Mouse (Mus musculus) ES-E14 (cell line): ENCODE results near the gene Gm6040. TPM values are rescaled to one million over a fixed set of nuclear protein-coding genes. Genes with fewer than 3 reads are reported as not detected.

Source experiments
- DNase-seq: peaks from one replicate; pipeline ENCODE4 v3.0.0-alpha.2; 2013; ENCODE audit warnings: low read depth, low spot score
- H3K27ac ChIP-seq: 2 replicates; pipeline ENCODE4 v1.5.1; 2012; ENCODE audit warnings: low read depth, mild to moderate bottlenecking, low read length, moderate library complexity, mixed read lengths; ENCODE audit not compliant: poor library complexity, insufficient read depth, severe bottlenecking
- H3K36me3 ChIP-seq: 2 replicates; pipeline ENCODE4 v1.6.1; 2012; ENCODE audit warnings: mild to moderate bottlenecking, low read length, moderate library complexity, mixed read lengths; ENCODE audit not compliant: control insufficient read depth, poor library complexity, insufficient read depth, severe bottlenecking
- H3K4me1 ChIP-seq, 2 experiments: fragments of 150-350 bp in 1 of 2; sonication (generic) in 1 of 2; 2 replicates each; pipeline ENCODE4 v1.6.1; 2012; ENCODE audit warnings: low read length in 2 of 2, mild to moderate bottlenecking in 1 of 2, mixed read lengths in 1 of 2; ENCODE audit not compliant: control insufficient read depth in 2 of 2, insufficient read depth in 2 of 2, poor library complexity in 1 of 2
- H3K4me3 ChIP-seq, 2 experiments: fragments of 150-350 bp in 1 of 2; sonication (generic) in 1 of 2; 2 replicates each; pipeline ENCODE4 v1.5.1; 2012; ENCODE audit warnings: low read length in 2 of 2, low read depth in 1 of 2, mild to moderate bottlenecking in 1 of 2, mixed read lengths in 1 of 2; ENCODE audit not compliant: insufficient read depth in 1 of 2, poor library complexity in 1 of 2, severe bottlenecking in 1 of 2
- H3K9ac ChIP-seq: 2 replicates; pipeline ENCODE4 v1.6.1; 2012; ENCODE audit warnings: low read depth, mild to moderate bottlenecking, low read length, mixed read lengths; ENCODE audit not compliant: poor library complexity, insufficient read depth, severe bottlenecking
- H3K9me3 ChIP-seq: fragments of 150-350 bp; sonication (generic); 2 replicates; pipeline ENCODE4 v1.6.1; 2012; ENCODE audit warnings: low read depth, mild to moderate bottlenecking, low read length; ENCODE audit not compliant: control insufficient read depth, insufficient read depth
- CHD2 ChIP-seq: IDR thresholded peaks from 2 replicates; pipeline ENCODE4 v1.6.1; 2014; ENCODE audit warnings: mild to moderate bottlenecking, low read depth, low read length, inconsistent platforms
- HCFC1 ChIP-seq: IDR thresholded peaks from 2 replicates; pipeline ENCODE4 v1.6.1; 2012; ENCODE audit warnings: low read length, inconsistent platforms, borderline replicate concordance; ENCODE audit not compliant: insufficient read depth
- MAFK ChIP-seq: IDR thresholded peaks from 2 replicates; pipeline ENCODE4 v1.6.1; 2014; ENCODE audit warnings: mild to moderate bottlenecking, low read depth, low read length, inconsistent platforms; ENCODE audit not compliant: insufficient read depth
- ZC3H11A ChIP-seq: IDR thresholded peaks from 2 replicates; pipeline ENCODE4 v1.6.1; 2012; ENCODE audit warnings: low read depth, mild to moderate bottlenecking, inconsistent platforms, low read length, borderline replicate concordance
- ZNF384 ChIP-seq: IDR thresholded peaks from 2 replicates; pipeline ENCODE4 v1.6.1; 2012; ENCODE audit warnings: low read depth, low read length, inconsistent platforms
- in situ Hi-C, 2 experiments: fragments of 600-800 bp; cut with MboI; formaldehyde crosslinking; loops; one replicate each; pipeline ENCODE4 v1.15.1; 2025; ENCODE audit warnings: low sequenced_read_pairs in 2 of 2, inconsistent platforms in 1 of 2; ENCODE audit not compliant: unreplicated experiment in 2 of 2
- total RNA-seq: library from RNA; depleted of rRNA; stranded (reverse); fragments of 300-350 nt; gene quantifications from 2 replicates; pipeline ENCODE4 v1.2.3, GENCODE M21; 2012; rRNA removed

The Gm6040 gene
- total RNA-seq, 1 experiment: not detected

DNA sequence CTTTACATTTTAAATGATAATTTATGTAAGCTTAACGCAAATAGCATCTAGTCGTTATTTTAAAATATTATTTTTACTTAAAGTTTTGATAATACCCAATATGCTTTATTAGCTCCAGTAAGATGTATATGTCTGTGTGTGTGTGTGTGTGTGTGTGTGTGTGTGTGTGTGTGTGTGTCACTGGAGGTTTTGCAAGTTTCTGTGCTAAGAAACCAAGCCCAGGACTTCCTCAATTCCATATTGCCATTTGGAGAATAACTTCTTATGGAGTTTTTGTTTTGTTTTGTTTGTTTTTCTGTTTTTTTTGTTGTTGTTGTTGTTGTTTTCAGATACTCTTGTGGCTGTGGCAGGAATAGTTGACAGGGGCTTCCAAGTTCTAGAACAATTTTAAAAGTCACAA lies 14.8 kb downstream of the Gm6040 start:
- H3K9ac ChIP-seq: no peak overlapping the region
- no peak overlapping the region for H3K27ac ChIP-seq
- TF ChIP-seq CHD2: no peak
- no peak for TF ChIP-seq HCFC1
- TF ChIP-seq ZC3H11A: no peak
- TF ChIP-seq ZNF384: no peak
- no peak for TF ChIP-seq MAFK
- no peak for DNase-seq
- no peak overlapping the region for H3K4me3 ChIP-seq
- H3K4me1 ChIP-seq: no peaks in the 10 kb centered on the region
- H3K9me3 ChIP-seq: no peaks in the 10 kb centered on the region
- no peaks in the 10 kb centered on the region for H3K36me3 ChIP-seq
- in situ Hi-C loops: no loop called here

DNA sequence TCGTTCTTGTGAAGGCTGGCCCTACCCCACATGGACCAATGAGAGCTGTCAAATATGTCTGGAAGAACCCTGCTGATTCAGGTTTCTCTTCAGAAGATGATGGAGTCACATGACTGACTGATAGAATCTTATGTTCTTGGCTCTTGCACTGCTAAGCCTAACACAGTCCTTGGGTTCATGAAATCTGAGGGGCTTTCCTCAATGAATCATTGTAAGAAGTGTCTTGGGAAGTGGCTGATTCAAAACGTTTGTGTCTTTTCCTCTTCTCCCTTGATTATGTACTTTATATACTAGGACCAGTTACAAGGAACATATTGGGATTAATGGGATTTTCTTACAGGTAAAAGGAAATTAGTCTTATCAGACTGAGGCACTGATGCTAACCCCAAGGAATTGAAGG lies 19.3 kb downstream of the Gm6040 start, which contains the start of gene Gm15056:
TSS of gene Gm15056 (minus strand) at position 101 of the 400 bp plus-strand sequence.
- TF ChIP-seq CHD2 (no peak), MAFK (no peak), ZC3H11A (no peak), ZNF384 (no peak), HCFC1 (no peak)
- Histone ChIP-seq H3K36me3 (no peaks in the 10 kb centered on the region), H3K9me3 (no peaks in the 10 kb centered on the region), H3K27ac (no peak within 1 kb of the TSS), H3K4me3 (no peak within 1 kb of the TSS), H3K9ac (no peak within 1 kb of the TSS), H3K4me1 (no peaks in the 10 kb centered on the region)
- in situ Hi-C loops: no loop called here
- no peak for DNase-seq

DNA sequence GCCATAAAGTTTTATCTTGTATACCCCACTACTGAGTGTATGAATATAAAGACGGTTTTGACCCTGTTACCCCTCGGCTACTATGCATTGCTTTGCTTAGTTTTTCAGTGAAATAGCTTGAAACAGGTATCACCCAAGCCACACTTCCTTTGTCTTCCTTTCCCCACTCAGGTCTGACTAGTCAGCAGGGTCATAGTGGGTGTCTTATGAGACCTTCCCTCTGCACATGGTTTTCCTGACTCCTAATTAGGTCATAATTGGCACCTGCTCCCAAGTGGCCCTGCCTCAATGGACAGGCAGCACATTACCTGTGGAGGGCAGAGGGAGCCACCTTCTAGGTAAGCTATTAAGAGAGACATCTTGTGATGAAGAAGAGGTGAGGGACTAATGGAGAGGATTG lies 29.5 kb downstream of the Gm6040 start, which contains the start of gene Defb33:
TSS of gene Defb33 (plus strand) at position 301 of the 400 bp plus-strand sequence.
- Histone ChIP-seq H3K36me3 (no peaks in the 10 kb centered on the region), H3K9ac (no peak within 1 kb of the TSS), H3K4me1 (no peaks in the 10 kb centered on the region), H3K9me3 (no peaks in the 10 kb centered on the region), H3K27ac (no peak within 1 kb of the TSS), H3K4me3 (no peak within 1 kb of the TSS)
- DNase-seq: no peak
- TF ChIP-seq CHD2: no peak
- no peak for TF ChIP-seq MAFK
- TF ChIP-seq ZC3H11A: no peak
- TF ChIP-seq ZNF384: no peak
- no peak for TF ChIP-seq HCFC1
- in situ Hi-C loops: no loop called here

DNA sequence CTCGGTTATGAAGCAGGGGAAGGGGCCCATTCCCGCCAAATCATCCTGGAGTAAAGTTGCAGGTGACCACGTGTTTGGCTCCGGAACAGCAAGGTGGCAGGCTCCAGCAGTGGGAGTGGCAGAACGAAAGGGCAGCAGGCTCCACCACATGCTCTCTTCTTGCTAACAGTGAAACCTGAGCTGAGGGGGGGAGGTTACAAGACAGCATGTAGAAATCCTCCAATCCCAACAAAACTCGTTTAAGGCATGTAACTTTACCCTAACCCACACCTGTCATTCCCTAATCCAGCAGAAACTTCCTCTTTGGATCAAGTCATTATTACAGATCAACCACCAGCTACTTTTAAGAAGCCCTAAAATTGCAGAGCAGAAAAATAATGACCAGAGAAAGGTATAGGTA lies 47.3 kb downstream of the Gm6040 start:
- no peak overlapping the region for H3K9ac ChIP-seq
- no peaks in the 10 kb centered on the region for H3K9me3 ChIP-seq
- H3K27ac ChIP-seq: no peak overlapping the region
- H3K4me1 ChIP-seq: no peaks in the 10 kb centered on the region
- in situ Hi-C loops: no loop called here
- TF ChIP-seq MAFK (no peak), ZC3H11A (no peak), HCFC1 (no peak), ZNF384 (no peak), CHD2 (no peak)
- H3K36me3 ChIP-seq: no peaks in the 10 kb centered on the region
- H3K4me3 ChIP-seq: no peak overlapping the region
- DNase-seq: no peak

Other genes with a start within 250 kb of the Gm6040 start
- gene Defb33, start 29.4 kb downstream of the Gm6040 start, total RNA-seq: not detected in 2 replicates
- not detected in 2 replicates for gene Gm15056, start 19.4 kb downstream of the Gm6040 start, total RNA-seq
- not detected in 2 replicates for gene AY761185, start 22.6 kb upstream of the Gm6040 start, total RNA-seq
- gene Defa21, start 103.5 kb upstream of the Gm6040 start, total RNA-seq: not detected in 2 replicates
- not detected in 2 replicates for gene Defa23, start 133.0 kb upstream of the Gm6040 start, total RNA-seq
- gene Defa35, start 143.0 kb upstream of the Gm6040 start, total RNA-seq: not detected in 2 replicates
- gene Defa25, start 162.4 kb upstream of the Gm6040 start, total RNA-seq: not detected in 2 replicates
- not detected in 2 replicates for gene Gm14851, start 174.0 kb upstream of the Gm6040 start, total RNA-seq
- 1.2 TPM in 1 of 2 replicates, not detected in the other for gene Defa30, start 212.6 kb upstream of the Gm6040 start, total RNA-seq
- not detected in 2 replicates for gene Defa22, start 240.2 kb upstream of the Gm6040 start, total RNA-seq